26 mouse cellular contexts compared by ENCODE assay signal in genomic region chr15:29356395-29356794, GRCm38 (mm10).
"Had no signal": no experiment of that assay in that cellular context is flagged by ENCODE, and none has a peak within 500 bp of the region (broad histone marks: within the 10 kb centered on the region; RNA-seq: fewer than 3 reads in every experiment).

No protein-coding gene starts in this region.

- H3K27me3 ChIP-seq: embryonic facial prominence, embryonic 12.5 days; embryonic facial prominence, embryonic 13.5 days; embryonic facial prominence, embryonic 15.5 days; forebrain, embryonic 12.5 days; forebrain, embryonic 13.5 days; forebrain, embryonic 15.5 days had no signal

- H3K4me2 ChIP-seq: embryonic facial prominence, embryonic 12.5 days; embryonic facial prominence, embryonic 13.5 days; embryonic facial prominence, embryonic 15.5 days; forebrain, embryonic 12.5 days; forebrain, embryonic 13.5 days; forebrain, embryonic 15.5 days had no signal

- H3K4me3 ChIP-seq: embryonic facial prominence, embryonic 10.5 days; embryonic facial prominence, embryonic 12.5 days; embryonic facial prominence, embryonic 13.5 days; embryonic facial prominence, embryonic 15.5 days; erythroblast, embryonic 14.5 days; forebrain, embryonic 10.5 days; forebrain, embryonic 12.5 days; forebrain, embryonic 13.5 days; forebrain, embryonic 15.5 days; gastrocnemius, adult 2 months; heart, adult 2 months had no signal

- DNase-seq: cerebellum, adult 8-10 months; cerebellum, adult 9-10 months; cerebellum, adult 9-11 months; cerebellum, postnatal 10 days; cerebellum, postnatal 14 days; cerebellum, postnatal 25 days; cerebellum, postnatal 36 days; embryo, embryonic 11 days; forebrain, postnatal 0 days; gastrocnemius, adult 2 months; gastrocnemius, postnatal 10 days; gastrocnemius, postnatal 14 days; gastrocnemius, postnatal 25 days; gastrocnemius, postnatal 36 days; heart, adult 11 months; heart, adult 18-20 months; heart, adult 2 months had no signal

- H3K36me3 ChIP-seq: embryonic facial prominence, embryonic 10.5 days; embryonic facial prominence, embryonic 12.5 days; embryonic facial prominence, embryonic 13.5 days; embryonic facial prominence, embryonic 15.5 days; forebrain, embryonic 10.5 days; forebrain, embryonic 12.5 days; forebrain, embryonic 15.5 days had no signal
